Comparison of ENCODE assay signal across 20 mouse cellular contexts in the genomic region with DNA sequence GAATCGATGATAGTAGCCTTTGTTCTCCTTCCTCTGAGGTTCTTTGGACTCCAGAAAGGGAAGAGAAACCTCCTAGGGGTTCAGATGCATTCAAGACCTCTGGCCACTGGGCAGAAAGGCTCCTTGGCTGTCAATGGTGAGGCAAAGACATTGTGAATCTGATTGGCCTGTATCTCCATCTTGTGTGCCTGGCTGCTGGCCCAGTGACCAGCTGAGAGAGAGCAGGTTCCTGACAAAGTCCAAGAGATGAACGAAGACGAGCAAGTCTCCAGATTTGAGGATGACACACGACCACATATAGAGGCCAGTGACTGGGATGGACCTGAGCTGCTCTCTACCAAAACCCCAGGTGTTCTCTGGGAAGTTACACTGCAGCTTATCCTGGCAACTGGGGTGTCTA.
"Had no signal": no experiment of that assay in that cellular context is flagged by ENCODE, and none has a peak within 500 bp of the region (broad histone marks: within the 10 kb centered on the region; RNA-seq: fewer than 3 reads in every experiment).

No protein-coding gene starts in this region.

- H3K27me3 ChIP-seq: limb, embryonic 12.5 days; limb, embryonic 15.5 days; midbrain, embryonic 12.5 days; midbrain, embryonic 15.5 days; neural tube, embryonic 12.5 days; neural tube, embryonic 15.5 days had no signal

- H3K4me3 ChIP-seq: layer of hippocampus, adult 2 months; limb, embryonic 12.5 days; limb, embryonic 15.5 days; midbrain, embryonic 12.5 days; midbrain, embryonic 15.5 days; neural tube, embryonic 12.5 days; neural tube, embryonic 15.5 days had no signal

- H3K4me2 ChIP-seq: limb, embryonic 12.5 days; limb, embryonic 15.5 days; liver, embryonic 11.5 days; lung, embryonic 14.5 days; midbrain, embryonic 12.5 days; midbrain, embryonic 15.5 days; neural tube, embryonic 12.5 days; neural tube, embryonic 15.5 days had no signal

- ATAC-seq: liver, postnatal 0 days; midbrain, embryonic 15.5 days had no signal

- H3K9me3 ChIP-seq: limb, embryonic 12.5 days; limb, embryonic 15.5 days; midbrain, embryonic 12.5 days; midbrain, embryonic 15.5 days; neural tube, embryonic 12.5 days; neural tube, embryonic 15.5 days had no signal

- H3K9ac ChIP-seq: limb, embryonic 12.5 days; limb, embryonic 15.5 days; liver, embryonic 14.5 days; liver, postnatal 0 days; lung, embryonic 14.5 days; midbrain, embryonic 12.5 days; midbrain, embryonic 15.5 days; neural tube, embryonic 12.5 days; neural tube, embryonic 15.5 days had no signal

- H3K4me1 ChIP-seq: limb, embryonic 15.5 days; neural tube, embryonic 12.5 days had no signal

- H3K27ac ChIP-seq: kidney, postnatal 0 days; layer of hippocampus, adult 2 months; limb, embryonic 12.5 days; limb, embryonic 15.5 days; liver, embryonic 14.5 days; macrophage; midbrain, embryonic 12.5 days; midbrain, embryonic 15.5 days; neural tube, embryonic 12.5 days; neural tube, embryonic 15.5 days; stomach, postnatal 0 days had no signal

- DNase-seq: layer of hippocampus, adult 9-11 months; liver, postnatal 0 days; right cerebral cortex, adult 18-20 months; right cerebral cortex, postnatal 14 days; right cerebral cortex, postnatal 4 days; thymus, adult 2 months; thymus, postnatal 25 days had no signal

- H3K36me3 ChIP-seq: limb, embryonic 12.5 days; limb, embryonic 15.5 days; midbrain, embryonic 12.5 days; midbrain, embryonic 15.5 days; neural tube, embryonic 12.5 days; neural tube, embryonic 15.5 days had no signal
